Mouse (Mus musculus) lung, postnatal 14 days (tissue): ENCODE results near the gene Aox4.

Experiments used
- DNase-seq: peaks from one replicate; pipeline ENCODE4 v3.0.0; 2021

Aox4 gene

GRCm38 (mm10) chr1:58210203-58210602 is at the start of gene Aox4:
Aox4 (plus strand) TSS chr1:58210397.
- DNase-seq: no peak

DNA sequence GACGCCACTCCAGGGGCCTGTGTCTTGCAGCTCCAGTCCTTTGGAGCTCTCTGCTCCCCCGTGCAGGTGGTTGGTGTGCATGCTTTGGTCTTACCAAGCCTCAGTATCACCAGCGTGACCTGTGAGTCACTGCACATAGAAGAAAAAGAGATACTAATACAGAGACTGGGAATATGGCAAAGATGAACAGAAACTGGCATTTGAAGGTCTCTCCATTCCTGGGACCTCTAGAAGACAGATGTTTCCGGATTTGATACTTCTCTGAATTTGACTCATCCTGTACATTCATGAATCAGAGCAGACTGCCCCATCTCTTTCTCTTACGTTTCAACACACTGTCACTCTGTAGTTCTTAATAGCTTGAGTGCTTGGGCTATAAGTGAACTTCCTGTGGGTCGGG is 40.3 kb upstream of the Aox4 start:
- DNase-seq: no peak

- DNase-seq: no peak
Measured at GRCm38 (mm10) chr1:58188514-58189175, 21.6 kb upstream of the Aox4 start.

- DNase-seq: no peak
Measured at GRCm38 (mm10) chr1:58194317-58194716, 15.9 kb upstream of the Aox4 start.

GRCm38 (mm10) chr1:58194988-58195387 is 15.2 kb upstream of the Aox4 start:
- DNase-seq: no peak

- DNase-seq: peak; percentile 15
Measured at GRCm38 (mm10) chr1:58195541-58195940, 14.7 kb upstream of the Aox4 start.

DNA sequence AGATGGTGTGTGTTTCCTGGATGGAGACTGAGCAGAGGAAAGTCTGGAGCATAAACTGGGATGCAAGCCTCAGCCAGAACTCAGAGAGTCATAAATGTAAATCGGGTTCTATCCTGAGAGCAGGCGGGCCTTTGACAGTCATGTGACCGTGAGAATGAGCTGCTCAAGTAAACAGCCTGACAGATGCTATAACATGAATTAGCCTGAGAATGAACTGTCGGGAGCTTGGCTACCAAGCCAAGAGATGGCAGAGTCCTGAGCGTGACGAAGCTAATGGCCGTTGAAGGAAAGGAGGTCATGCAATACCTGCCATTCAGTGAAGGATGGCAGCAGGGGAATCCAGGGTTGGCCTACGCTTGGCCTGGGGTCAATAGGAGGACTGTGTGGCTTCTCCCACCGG is 13.2 kb upstream of the Aox4 start:
- no peak for DNase-seq

DNA sequence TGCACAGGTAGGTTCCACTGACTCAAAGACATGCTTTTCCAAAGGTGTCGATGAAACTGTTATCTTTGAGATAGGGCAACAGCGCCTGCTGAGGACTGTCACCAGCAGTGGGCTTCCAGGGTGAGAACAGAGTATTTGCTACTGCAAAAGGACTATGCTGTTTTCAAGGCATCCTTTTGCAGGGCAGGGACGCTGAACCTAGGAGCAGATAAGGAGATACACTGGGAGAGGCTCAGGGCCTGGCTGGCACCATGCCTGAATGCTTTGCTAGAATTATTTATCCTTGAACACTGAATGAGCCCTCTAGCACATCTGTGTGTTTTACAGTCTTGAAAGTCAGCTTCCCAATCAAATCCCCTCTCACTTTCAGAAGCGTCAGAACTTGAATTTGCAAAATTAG is 11.8 kb upstream of the Aox4 start:
- no peak for DNase-seq

GRCm38 (mm10) chr1:58212805-58213204 is 2.6 kb downstream of the Aox4 start:
- no peak for DNase-seq

DNA sequence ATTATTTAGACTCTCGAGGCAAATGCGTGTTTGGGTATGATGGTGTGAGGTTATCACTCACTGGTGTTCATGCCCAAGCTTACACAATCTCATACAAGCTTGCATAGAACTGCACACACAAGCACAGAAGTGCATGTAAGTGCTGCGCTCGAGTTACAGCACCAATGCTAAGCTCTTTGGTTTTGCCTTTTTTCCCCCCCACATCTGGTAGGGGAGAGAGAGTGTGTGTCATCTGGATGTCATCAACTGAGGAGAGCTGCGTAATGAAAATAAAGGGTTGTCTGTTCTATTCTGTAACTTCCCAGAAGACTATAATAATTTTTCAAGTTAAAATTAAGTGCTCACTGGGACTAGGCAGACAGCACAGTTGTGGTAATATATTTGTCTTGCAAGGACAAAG is 3.6 kb downstream of the Aox4 start:
- DNase-seq: no peak

DNA sequence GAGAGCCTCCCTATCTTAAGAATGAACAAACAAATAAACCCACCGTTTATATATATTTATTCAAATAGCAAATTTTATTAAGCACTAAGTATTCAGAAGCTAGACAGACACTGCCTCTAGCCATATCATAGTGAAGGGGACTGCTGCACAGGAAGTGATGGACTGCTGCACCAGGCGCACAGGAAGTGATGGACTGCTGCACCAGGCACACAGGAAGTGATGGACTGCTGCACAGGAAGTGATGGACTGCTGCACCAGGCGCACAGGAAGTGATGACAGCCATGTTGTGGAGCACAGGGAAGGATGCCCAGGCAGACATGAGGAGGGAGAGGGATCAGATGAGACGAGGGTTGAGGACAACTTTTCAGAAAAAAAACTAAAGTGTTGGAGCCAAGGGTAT is 5.2 kb downstream of the Aox4 start:
- no peak for DNase-seq

GRCm38 (mm10) chr1:58215956-58216532 is 5.8 kb downstream of the Aox4 start:
- DNase-seq: no peak

DNA sequence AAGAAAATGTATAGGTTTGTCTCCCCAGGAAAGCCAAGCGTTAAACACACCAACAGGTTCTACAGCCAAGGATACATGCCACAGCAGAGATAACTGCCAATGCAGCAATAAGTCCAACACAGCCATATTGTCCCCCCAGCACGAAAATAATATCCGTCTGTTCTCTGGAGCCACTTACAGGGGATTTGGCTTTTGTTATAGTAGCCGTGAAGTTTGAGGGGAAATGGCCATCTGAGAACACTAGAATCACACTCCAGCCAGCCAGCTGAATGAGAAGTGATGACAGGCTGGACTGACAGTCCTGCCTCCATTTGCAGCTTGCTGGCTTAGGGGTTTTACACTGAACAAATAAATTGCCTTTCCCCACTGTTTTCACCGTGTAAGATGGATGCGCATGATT is 10.9 kb downstream of the Aox4 start:
- DNase-seq: no peak

DNA sequence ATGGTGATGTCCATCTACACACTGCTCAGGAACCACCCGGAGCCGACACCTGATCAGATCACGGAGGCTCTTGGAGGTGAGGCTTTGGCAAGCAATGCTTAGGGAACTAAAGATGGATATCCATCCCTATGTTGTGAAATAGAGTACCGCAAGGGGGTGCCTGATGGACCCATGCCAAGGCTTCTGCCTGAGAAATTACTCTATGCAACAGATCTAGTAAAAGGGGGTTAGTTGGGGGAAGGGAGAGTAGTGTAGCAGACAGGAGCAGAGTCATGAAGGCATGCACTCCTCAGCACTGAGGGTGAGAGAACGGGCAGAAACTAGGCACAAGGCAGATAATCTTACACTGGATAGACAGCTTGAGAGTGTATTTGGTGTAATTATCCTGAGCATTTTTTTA is 11.7 kb downstream of the Aox4 start:
- no peak for DNase-seq

DNA sequence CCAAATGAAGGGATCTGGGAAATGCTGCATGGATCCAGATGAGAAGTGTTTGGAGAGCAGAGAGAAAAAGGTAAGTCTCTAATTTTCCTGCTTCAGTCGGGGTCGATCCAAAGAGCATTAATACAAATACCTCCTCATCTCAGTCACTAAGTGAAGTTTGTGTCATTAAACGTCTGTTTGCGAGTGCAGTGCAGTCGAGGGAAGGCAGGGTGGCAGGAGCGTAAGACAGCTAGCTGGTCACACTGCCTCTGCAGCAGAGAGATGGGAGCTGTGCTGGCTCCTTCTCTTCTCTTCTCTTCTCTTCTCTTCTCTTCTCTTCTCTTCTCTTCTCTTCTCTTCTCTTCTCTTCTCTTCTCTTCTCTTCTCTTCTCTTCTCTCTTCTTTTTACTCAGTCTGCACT is 17.9 kb downstream of the Aox4 start:
- no peak for DNase-seq

DNA sequence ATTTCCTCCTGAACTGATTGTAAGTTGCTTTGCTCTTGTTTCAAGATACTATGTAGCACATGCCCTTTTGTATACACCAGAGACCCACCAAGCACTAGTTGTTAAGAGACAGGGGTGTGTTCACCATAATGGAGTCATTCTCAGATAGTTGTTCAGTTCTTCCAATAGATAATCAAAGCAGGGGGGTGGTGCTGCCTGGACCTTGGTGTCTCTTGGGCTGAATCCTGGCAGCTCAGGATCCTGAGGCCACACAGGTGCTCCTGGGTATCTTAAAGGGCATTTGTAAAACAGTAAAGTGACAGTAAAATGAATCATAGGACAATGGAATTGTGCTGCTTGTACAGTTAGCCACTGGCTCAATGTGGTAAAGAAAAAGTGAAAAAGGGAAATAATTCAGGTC is 18.7 kb downstream of the Aox4 start:
- no peak for DNase-seq

GRCm38 (mm10) chr1:58229774-58230173 is 19.6 kb downstream of the Aox4 start:
- DNase-seq: no peak

GRCm38 (mm10) chr1:58230542-58230941 is 20.3 kb downstream of the Aox4 start:
- DNase-seq: no peak

DNA sequence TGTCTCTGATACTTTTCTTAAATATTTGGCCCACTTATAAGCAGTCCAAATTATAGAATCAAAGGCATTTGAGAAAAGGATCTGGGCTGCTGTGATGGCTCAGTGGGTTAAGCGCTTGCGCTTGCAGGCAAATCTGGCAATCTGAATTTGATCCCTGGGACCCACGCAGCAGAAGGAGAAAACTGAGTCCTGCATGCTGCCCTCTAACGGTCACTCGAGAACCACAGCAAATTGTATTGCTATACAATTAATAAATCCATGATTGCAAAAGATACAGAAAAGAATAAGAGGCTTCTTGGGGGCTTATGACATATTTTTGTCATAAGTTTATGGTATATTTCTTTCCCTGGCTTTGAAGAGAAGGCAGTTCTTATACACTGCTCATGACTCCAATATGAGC is 25.2 kb downstream of the Aox4 start:
- DNase-seq: no peak

DNA sequence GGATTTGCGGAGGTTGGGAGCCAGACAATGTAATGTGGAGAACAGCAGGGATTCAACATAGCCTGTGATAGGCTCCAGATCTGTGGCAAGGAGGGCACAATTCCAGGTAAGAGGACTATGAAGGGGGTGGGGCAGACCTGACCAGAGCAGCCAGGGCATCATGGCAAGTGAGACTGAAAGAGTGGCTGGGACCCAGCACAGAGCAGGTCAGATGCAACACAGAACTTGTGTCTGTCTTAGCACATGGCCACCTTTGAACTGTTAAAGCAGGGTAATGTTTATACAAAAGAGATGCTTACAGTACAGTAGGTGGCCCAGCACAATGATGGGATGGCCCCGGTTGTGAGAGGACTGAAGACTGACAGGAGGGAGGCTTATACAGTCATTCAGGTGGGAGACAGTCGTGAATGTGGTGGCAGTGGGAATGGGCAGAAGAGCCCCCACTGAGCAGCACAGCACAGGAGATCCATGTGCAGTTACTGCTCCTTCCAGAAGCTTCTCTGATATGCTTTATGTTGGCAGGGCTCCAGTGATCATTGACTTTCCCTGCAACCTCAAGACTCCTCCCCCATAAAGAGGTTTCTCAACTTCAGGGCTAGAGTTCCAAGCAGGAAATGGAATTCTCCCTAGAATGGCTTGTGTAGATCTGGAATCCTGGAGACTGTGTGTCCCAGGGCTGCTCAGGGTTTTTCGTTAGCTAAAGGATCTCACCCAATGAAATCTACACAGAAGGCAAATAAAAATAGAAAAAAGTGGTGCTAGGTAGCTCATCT is 27.5 kb downstream of the Aox4 start:
- DNase-seq: peak; percentile 17

- no peak for DNase-seq
Measured at GRCm38 (mm10) chr1:58238440-58238839, 28.2 kb downstream of the Aox4 start.

GRCm38 (mm10) chr1:58238961-58239360 is 28.8 kb downstream of the Aox4 start:
- no peak for DNase-seq

DNA sequence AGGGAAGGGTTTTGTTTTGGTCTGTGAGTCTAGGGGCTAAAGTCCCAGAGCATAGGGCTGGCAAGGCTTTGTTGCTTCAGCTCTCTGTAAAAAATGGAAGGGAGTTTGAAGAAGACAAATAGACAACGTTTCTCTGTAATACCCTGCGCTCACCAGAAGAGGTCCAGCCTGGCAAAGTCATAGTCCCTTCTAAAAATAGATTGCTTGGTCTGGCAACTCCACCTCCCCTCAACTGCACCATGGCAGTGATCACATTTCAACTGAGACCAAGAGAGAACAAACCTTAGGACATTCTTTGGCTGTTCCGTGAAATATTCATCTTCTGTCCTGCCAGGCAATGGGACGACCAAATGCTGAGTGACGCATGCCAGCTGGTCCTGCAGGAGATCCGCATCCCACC is 30.1 kb downstream of the Aox4 start:
- DNase-seq: no peak

DNA sequence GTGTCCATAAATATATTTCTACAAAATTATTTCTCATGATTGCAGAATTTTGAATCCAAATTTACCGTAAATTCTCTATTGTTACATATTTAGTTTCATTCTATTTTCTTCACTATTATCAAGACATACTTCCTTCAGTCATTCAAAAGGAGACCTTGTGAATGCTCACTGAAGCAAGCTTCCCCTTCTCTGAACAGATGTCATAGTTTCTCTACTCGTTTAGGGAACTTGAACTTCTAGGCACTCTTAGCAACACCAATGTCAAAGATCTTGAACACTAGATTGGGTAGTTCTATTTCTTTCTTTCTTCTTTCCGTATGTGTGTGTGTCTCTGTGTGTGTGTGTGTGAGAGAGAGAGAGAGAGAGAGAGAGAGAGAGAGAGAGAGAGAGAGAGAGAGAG is 34.3 kb downstream of the Aox4 start:
- DNase-seq: no peak
